Mouse (Mus musculus) ZHBTc4 (cell line): ENCODE results near the gene Wdr11.

Experiments used
- DNase-seq: peaks from one replicate; pipeline ENCODE4 v3.0.0-alpha.2; 2011; ENCODE audit warnings: low read depth, low spot score

The Wdr11 gene

DNA sequence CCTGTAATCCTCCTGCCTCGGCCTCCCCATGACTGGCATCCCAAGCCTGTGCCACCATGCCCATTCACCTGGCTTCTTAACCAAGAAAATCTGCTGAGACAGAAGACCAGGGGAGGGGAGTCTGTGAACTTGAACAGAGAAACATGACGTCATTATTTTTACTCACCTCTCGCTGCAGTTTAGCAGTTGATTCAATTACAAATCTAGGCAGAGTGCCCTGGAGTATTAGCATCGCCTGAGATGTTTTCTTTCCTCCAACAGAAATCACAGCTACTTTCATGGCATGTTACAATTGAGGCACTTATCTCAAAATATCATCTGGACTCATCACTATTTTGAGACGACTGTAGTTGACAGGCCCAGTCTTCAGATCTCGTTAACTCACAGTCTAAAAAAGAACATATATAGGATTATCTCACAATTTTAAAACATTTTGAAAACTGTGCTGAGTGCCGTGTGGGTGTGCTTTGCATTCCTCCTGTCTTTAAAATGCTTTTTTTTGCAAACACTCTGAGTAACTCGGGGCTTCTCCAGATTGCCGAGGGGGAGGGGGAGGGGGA is 61.3 kb downstream of the Wdr11 start:
- DNase-seq, result no peak

DNA sequence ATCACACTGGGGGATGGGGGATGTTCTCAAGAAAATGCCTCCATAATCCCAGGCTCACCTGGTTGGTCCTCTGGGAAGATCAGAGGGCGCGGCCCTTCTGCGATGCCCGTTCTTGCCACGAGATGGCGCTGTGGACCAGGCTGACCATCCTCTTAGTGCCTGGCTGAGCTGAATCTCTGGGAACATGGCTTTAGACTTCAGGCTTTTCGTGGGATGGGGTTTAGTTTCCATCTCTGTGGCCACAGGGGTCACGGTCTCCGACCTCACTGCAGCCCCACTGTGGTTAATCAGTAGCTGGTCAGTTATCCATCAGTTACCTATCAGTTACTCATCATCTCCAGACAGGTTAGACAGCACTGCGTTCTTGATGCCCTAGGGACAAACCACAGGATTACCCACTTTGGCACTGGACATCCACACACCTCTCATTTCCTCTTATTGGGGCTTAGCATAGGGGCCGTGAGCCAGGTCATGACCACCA is 62.2 kb downstream of the Wdr11 start:
- peak; percentile 82 for DNase-seq

DNA sequence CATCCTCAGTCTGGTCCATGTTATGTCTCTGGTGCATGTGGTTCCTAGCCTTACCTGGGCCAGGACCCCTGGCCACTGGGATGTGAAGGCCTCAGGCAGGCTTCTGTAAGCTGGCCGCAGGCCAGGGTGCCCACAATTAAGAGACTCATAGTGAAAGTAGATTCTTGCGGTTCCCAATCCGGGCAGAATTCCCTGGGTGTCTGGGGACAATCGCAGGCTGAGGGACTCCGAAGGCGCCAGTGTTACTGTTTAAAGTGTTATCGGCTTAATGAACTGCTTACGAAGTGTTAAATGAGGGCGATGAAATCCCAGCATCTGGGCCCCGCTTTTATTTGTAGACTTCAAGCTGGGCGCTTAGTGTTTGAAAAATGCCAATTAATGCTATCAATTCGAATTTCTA is 63.3 kb downstream of the Wdr11 start:
- no peak for DNase-seq

DNA sequence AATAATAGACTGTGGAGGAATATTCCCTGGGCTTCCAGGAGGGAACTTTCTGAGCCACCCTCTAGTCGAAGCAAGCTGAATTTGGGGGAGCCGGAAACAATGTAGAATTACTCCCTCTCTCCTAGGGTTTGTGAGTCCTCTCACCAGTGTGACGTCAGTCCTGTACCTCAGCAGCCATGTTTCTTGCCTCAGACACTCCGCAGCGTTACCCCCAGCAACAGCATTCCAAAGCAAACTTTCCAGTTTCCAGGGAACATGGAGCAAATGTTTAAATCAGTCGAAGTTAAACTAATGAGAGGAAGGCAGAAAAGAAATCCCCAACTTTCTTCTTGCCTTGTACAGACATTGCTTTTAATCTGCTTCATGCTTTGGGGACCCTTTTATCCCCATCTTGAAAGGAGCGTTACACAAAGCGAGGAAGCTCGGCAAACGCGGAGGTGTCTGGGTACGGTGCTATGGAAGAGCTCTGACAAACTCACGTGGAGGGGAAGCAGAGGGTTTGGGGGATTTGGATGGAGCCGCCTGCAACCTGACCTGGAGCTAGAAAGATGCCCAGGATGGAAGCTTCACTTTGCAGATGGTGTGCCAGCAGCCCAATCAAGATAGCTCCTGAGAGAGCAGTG is 64.1 kb downstream of the Wdr11 start:
- no peak for DNase-seq

DNA sequence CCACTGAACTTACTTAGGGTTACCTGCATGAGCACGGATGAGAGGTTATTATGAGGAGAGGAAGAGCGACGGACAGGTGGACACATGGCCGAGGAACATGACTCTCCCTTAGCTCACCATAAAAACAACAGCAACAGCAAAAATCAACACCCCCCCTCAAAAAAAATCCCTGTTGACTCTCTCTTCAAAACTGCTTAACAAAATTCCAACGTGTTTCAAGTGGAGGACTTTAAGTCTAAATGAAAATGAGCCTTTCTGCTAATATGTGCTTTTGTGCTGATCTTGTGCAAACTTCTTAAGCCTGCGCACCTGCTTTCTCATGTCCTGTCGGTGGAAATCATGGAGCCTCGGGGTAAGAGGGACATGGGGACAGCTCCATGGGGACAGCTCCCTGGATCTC is 66.2 kb downstream of the Wdr11 start:
- DNase-seq, result no peak

DNA sequence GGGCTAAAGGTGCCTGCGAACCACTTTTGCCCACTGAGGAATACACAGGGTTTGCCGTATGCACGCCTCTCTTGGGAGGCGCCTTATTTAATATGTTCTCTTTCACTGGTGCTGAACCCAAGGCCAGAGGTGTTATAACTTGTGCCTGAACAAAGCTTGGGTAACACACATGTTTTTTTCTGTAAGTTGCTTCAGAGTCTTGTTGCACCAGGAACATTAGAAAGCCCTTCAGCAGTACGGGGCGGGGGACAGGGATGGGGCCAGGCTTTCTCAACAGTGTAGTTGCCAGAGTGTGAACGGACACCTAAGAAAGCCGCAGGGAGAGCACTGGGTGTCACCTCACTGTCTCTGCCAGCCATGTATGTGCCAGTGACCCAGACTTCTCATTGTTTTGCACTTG is 68.1 kb downstream of the Wdr11 start:
- DNase-seq, result no peak

DNA sequence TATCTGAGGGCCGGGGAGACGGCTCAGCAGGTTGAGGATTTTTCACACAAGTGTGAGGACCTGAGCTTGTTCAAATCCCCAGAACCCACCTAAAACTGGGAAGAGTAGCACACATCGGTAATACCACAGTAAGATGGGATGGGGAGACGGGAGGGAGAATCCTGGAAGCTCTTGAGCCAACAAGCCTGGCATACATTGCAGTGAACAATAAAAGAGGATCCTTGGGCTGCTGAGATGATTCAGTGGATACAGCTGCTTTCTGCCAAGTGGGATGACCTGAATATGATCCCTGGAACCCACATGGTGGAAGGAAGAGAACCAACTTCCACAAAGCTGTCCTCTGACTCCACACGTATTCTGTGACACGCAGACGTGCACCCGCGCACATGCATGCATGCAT is 68.9 kb downstream of the Wdr11 start:
- DNase-seq, result no peak

DNA sequence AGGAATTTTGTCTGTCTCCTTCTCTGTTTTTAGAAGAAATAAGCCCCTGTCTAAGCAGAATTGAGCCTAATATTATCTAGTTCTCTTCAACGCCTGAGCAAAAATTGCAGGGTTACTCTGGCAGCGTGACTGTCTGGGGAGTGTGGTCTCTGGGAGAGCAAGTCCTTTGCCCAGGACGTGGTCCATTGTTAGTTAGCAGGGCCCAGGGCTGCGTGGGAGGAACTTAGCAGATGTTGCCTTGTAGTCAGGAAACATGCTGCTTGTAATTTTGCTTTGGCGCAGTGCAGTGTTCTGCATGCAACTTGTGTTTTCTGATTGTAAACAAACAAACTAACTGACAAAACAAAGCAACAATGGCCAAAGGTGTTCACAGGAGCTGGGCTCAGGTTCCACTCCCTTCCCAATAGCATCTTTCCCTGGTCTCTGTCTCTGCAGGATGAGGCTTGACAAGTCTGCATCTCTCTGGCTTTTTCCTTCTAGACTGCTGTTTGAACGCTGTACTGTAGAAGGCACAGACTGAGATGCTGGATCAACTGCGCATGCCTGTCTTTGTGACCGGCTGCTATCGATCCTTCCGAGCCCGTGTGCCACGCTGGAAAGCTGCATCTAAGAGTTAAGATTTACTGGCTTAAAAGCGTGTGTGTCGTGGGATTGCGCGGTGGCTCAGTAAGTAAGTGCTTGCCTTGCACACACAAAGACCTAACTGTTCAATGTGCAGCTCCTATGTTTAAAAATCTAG is 70.6 kb downstream of the Wdr11 start:
- DNase-seq, result no peak

DNA sequence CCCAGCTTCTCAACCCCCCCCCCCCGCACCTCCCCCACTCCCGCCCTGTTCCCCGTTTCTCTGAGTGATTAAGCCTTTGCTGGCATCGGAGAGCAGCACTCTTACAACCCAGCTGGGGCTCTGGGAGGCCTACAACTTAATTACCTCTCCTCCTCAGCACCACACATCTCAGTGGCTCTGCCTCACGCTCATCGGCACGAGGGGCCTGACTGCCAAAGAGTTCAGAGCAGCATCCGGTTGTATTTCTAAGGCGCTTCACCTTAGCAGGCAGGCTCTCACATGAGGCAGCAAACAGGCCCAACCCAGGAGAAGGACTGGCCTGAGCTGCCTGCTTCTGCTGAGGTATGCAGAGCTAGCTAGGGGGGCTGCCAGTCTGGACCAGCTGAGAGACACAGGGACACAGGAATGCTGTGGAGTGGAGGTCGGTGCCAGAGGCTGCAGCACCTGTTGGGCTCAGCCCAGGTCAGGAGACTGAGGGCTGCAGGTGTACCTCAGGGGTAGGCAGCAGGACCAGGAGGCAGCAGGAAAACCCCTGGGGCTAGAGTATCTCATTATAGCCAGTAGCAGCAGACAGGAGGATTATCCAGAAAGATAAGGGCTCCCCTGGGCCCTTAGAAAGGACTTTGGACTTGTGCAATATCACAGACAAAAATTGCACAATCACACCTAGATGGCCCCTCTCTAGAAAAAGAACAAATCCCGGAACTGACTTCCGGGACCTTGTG is 72.3 kb downstream of the Wdr11 start:
- DNase-seq, result no peak

DNA sequence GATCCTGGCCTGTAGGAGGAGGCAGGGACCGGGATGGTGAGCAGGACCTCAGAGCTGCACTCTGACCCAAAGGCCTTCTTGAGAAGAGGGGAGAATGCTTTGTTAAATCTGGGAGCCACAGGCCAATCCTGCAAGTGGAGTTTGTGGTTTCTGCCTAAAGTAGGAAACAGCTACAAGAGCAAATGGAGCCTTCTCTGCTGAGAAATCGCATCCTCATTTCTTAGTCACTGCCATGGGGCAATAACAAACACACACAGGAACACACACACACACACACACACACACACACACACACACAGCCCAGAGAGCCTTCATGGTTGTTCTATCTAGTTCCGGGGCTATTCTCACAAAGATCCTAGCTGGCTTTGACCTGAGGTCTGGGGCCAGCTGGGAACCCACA is 73.7 kb downstream of the Wdr11 start:
- DNase-seq, result no peak

DNA sequence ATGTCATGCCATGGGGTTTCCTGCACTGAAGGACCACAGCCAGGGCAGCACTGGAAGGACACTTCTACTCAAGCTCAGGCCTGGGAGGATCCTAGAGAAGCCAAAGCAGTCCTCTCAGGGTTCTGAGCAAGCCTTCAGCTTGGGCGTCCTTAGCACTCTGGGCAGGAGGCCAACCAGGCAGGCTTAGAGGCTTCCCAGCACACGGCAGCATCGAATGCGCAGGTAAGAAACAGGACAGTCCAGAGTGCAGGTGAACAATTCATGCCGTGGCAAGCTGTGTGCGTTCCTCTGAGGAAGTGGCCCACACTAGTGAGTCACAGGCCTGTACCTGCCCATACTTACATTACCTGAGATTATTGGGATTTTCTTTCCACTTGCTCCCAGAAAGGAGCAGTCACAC is 74.3 kb downstream of the Wdr11 start:
- DNase-seq, result no peak

DNA sequence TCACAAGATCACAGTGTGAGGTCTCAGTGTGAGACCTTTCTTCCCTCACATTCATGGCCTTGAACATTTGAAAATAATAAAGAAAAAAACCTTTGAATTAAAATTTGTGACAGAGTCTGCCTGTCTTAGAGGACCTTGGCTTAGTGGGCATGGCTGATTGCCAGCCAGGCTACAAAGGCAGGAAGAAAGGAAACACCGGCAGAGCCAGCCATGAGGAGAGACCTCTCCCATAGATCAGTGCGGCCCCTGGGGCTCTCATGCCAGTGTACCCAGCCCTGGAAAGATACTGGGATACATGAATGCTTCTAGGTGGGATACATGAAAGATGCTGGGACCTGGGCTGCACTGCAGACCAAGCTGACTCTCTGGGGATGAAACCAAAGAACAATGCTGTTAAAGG is 74.9 kb downstream of the Wdr11 start:
- no peak for DNase-seq

DNA sequence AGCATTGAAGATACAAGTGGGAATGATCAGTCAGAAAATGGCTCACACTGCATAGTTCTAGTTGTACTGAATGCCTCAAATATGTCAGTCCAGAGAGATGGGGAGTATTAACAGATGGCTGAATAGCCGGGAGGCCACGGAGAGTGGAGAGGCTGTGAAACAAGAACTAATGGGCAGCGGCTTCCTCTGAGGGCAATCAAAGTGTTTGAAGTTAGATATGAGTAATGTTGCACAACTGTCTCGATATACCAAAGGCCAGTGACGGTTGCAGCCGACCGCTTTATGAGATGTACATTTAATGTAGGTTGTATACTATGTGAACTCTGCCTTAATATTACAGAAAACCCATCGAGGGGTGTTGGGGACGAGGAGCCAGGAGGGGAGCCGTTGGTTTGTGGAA is 78.6 kb downstream of the Wdr11 start:
- DNase-seq, result no peak

DNA sequence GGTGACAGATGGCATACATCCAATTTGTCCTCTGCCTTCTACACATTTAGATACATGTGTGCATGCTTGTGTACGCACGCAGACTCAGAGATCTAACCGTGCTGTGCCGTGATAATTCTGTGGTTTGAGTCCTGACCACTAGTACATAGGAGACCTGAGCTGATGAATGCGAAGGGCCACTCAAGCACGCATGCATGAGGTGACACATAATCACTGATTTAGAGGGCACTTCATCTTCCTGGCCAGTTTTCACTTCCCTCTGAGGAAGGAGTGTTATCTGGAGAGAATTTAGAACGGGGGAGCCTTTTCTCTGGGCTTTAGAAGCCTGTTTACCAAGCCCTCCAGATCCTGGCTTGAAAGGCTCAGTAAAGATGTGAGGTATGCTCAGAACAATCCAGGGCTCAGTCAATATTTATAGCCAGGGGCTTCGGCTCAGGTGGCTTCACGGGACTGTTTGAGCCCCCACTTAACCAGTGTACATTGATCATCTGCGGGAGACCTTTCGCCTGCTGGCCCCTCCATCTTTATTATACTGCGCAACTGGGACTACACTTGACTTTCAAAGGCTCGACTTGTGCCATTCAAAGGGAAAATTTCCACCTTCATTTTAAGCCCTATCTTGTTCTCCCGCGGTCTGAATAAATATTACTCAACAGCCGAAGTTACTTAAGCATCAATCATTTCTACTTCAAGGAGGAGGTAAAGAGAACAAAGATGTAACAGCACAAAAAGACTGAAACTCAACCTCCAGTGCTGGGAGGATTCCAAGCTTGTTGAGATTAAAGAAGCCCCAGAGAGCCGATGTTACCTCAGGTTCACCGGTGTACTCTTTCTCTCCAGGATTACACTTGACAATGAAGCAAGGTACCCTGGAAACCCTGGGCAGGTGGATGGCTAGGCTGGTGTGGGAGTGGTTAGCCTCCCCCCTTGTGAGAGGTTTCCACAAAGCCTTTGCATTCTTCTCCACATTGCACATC is 80.3 kb downstream of the Wdr11 start:
- DNase-seq, result no peak

DNA sequence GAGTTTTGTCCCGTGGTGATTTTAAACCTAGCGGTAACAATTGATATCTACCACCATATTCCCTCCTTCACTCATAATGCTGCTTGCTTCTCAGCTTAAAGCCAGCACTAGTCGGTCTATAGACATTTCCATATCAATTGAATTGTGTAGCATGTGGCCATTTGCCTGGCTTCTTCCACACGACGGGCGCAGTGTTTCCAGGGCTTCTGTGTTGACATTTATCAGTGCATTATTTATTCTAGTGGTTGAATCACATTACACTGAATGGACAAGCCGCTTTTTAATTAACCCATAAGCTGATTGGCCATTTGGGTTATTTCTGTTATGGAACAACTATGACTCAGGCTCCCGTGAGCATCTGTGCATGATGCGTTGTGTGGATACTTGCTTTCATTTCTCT is 82.1 kb downstream of the Wdr11 start:
- no peak for DNase-seq

DNA sequence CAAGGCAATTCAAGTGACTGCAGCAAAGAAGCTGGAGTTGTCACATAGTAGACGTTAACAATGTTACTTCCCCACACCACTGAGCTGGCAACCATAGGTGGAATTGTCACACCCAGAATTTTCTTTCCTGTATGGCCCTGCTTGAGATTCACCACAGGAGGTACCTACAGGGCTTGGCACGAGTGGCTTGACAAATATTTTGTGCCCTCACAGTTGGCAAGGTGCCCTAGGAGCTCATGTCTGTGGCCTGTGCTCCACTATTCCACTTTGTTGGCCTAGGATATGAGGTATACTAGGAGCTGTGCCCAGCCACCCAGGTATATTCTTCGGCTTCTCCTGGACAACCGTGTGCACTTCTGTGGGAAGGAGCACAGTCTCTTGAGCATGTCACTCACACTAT is 82.9 kb downstream of the Wdr11 start:
- no peak for DNase-seq

DNA sequence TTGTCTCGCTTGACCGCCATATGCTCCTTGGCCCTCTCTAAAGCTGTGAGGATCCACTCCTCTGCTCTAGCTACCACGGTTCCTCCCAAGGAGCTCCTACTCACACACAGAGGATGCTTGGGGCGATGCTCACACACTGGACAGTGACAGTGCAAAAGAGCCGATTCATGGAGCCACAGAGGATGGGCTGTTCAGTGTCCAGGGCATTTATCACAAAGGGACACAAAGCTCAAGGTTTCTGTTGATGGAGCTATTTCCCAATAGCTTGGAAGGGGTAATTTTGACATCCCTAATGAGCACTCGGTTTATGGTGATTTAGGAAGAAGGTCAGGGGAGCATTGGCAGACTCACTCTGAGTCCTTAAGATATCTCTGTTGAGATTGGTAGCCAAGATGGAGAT is 84.2 kb downstream of the Wdr11 start:
- DNase-seq, result no peak

DNA sequence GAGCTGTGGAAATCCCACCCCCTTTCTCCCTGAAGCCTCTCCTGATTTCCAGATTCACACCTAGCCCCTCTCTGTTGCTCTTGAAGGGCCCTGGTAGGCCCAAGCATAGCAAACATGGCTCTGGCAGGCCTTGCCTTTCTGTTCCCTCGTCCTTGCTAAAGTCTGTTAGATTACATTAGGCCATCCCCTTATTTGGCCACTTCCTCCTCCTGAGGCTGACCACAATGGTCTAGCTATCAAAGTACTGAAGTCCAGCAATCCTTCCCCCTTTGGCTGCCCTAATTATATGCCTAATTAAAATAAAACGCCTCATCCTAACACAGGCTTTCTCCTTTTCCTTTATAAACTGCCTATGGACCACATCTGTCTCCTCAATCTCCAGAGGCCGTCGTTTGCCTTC is 85.5 kb downstream of the Wdr11 start:
- DNase-seq, result no peak

DNA sequence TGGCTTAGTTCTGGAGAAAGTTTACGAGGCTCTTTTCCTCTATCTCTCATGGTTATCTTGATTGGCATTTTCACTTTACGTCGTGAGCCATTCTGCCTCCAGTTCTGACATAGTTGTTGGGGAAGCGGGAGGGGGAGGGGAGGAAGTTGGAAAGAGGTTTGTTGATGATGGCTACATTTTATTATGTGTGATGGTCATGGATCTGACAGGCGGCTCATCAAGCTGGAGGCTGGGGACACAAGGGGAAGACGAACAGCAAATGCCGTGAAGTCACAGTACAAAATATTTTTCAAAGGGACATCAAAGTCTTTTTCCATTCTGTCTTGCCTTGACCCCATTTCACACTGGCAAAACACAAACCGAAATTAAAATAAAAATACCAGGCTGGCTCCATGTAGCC is 86.8 kb downstream of the Wdr11 start:
- no peak for DNase-seq

DNA sequence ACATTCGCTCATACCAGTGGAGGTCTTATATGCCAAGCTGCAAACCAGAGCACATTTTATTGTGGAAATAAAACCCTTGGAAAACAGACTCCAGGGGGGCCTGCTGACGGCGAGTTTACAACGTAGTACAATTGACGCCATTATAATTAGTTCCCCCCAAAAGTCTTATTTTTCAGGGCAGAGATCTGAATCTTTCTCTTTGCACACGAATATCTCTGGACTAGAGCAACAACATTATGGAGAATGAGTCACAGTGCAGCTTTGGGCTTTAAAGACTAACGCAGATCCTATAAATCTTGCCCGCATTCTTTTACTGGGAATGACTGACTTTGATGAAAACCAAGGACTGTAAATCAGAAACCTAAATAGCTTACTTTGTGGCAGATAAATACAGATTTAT is 87.3 kb downstream of the Wdr11 start:
- no peak for DNase-seq

DNA sequence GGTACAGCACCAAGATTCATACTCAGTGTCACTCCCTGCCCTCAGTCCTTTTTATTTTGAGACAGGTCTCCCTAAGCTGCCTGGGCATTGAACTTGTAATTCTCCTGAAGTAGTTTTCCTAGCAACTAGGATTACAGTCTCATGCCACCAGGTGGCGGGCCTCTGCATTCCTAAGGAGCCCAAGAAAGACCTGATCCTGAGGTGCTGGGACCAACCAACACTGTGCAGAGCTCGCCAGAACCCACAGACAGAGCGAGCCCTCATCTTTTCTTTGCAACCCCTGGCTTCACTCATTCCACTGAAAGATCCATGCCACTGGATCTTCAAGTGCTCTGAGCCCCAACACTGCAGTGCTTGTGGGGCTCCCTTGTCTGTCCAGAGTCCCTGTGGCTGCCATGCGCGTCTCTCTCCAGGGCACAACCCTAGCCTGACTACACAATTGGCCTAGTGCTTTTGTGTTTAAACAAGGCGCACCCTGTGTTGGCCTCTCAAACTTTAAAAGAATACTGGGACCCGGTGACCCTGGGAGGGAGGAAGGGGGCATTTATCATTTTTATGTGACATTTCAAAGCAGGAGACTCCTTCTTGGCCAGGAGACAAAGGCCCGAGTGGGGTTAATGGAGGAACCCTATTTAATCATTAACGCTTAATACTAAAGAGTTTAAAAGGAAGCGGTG is 89.0 kb downstream of the Wdr11 start:
- peak; percentile 71 for DNase-seq
